Mouse (Mus musculus): ENCODE data around the gene Kcnj4.

Gene Kcnj4

DNA sequence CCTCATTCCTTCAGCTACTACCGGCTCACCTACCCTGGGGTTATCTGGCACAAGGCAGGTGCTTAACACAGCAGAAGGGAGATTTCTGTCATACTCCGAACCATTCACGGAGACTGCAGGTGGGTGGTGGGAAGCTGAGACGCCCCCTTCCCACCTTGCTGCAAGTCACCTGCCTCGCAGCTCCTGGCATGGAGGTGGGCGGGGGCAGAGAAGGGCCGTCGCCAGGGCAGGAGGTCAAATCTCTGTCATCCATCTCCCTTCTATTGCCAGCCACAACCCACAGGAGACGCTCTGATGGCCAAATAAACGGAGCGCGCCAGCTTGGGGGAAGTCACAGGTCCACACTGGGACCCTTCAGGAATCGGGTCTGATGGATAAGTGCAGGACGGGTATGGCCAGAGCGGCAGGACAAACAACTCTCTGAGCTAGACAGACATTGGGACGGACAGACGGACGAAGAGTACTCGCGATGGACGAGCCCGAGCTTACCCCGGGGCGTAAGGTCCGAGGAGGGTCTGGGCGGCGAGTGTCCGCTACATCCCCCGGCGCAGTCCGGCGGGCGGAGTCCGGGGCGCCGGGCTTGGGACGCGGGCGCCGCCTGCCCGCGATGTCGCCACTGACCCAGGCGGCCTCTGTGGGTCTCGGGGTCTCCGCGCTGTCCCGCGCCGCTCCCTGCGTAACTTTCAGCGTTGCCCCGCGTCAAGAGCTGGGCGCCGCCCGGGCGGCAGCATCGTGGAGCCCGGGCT, at the start of gene Kcnj4:
Gene Kcnj4, minus strand, starts transcription at position 535 of the 746 bp plus-strand sequence.
- DNase-seq (ENCODE audit: low spot score): no peak

DNA sequence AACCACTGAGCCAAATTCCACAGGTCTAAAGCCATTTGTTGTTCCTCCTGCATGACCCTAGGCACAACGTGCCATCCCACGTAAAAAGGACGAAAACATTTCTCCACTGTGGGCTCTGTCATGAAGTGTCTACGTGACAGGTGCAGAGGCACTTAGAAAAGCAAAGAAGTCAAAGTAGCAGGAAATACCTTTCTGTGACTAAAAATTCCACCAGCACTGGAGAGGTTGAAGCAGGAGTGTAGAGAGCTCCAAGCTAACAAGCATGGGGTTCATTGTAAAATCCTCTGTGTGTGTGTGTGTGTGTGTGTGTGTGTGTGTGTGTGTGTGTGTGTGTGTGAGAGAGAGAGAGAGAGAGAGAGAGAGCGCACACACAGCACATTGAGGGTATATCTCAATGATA, 47.5 kb upstream of the Kcnj4 start:
- DNase-seq (ENCODE audit: low spot score): no peak

DNA sequence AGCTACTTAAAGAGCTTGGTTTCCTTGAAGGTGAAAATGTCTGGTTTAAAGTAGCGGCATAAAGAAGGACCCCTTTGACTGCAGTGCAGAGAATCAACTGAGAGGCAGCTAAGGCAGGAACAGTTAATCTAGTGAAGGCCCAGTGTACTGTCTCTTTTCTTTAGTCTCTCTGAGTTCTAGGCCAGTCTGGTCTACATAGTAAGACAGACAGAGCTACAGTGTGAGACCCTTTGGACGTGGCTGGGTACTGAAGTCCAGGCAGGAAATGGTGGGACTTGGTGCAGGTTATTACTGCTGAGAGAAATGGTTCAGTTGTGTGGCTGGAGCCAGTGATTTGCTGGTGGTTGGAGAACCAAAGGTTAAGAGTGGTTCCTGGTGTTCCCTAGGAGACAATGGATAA, 43.2 kb upstream of the Kcnj4 start:
- DNase-seq (ENCODE audit: low spot score): no peak

DNA sequence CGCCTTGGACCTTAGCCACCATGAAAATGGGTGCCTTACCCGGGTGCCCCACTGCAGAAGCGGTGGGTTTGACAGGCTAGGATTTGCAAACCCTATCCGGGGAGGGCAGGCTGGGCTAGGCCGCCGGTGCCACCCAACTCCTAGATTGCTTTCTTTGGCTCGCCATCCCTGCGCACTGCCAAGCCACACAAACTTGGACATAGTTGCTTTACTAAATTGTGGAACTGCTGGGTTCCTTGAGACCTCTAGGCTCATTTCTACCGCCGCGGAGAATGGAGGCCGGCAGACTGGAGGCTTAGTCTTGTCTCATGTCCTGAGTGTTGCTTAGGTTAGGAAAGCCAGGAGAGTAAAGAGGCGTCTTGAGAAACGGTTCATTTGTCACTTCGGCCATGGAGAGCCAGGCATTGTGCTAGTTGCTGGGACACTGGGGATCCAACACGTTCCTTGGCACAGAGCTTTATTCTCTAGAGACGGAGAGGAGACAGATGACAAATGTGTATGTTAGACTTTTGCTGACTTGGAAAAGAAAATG, 42.3 kb upstream of the Kcnj4 start:
- no peak for DNase-seq (ENCODE audit: low spot score)

DNA sequence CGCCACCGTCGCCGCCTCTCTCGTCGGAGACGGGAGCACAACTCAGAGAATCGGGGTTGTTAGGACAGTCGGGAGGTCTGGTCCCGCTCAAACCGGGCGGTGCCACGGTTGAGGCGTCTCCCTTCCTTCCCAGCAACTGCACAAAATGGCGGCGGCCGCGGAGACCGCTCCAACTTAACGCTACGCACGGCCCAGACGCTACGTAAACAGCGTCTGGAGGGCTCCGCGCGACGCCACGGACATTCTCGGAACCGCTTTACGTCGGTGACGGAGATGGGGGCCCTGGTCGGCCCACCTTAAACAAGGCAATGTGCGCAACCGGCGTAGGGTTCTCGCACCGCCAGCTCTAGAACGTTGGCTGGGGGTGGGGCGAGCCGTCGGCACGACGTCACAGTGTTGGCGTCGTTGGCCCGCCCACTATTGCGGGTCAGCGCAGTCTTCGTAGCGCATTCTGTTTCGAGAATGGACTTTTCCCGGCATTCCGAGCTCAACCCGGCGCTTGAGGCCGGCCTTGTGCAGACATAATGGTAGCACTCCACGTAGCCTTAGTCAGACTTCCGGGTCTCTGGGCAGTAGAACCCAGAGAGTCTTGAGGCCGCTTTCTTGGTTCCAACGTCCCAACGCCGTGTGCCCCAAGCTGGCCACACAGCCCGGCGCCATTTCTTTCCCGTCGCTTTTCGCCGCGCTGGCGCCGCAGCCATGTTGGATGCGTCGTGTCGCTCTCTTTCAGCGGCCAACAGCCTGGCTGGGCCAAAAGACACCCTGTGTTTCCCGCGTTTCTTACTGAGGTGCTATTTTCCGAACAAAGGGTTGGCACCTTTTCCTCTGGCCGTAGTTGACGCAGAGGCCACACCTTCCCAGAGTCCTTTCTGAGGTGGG, 41.6 kb upstream of the Kcnj4 start, which contains the start of gene Ddx17:
Gene Ddx17, minus strand, starts transcription at position 332 of the 879 bp plus-strand sequence.
- peak; percentile 97 for DNase-seq (ENCODE audit: low spot score)

DNA sequence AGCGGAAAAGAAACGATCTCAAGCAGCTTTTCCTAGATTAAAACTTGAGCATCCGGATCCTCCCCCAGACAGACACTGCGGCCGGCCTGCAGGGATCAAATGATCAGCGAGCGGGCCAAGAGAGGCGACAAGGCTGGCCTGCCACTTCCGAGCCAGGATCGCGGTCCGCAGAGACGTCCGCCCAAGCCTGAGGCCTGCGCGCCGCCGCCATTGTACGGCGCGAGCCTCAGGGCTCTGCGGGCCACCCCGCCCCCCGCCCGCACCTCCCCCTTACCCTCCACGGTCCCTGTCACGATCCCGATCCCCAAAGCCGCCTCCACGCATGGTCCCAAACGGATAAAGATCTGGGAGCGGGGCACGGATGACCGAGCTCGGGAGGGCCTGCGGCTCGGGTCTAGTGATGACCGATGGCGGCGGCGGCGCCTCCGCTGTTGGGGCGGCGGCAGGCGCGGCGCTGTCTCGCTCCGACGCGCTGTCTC, 40.9 kb upstream of the Kcnj4 start:
- peak; percentile 81 for DNase-seq (ENCODE audit: low spot score)

DNA sequence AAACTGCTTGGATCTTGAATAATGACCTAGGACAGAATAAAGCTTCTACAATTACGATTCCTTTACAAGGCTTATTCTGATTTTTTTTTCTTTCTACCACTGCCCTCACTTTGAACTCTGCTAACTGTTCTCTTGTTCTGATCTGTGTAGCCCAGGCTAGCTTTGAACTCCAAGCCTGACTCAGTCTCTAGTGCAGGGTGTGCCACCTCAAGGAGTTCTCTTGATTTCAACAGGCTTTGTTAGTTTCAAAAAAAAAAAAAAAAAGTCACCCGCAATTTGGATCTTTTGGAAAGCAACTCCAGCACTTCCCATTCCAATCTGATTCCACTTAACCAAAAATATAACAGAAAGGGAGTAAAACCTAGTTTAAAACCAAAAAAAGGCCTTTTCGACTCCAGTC, 40.5 kb upstream of the Kcnj4 start:
- no peak for DNase-seq (ENCODE audit: low spot score)

DNA sequence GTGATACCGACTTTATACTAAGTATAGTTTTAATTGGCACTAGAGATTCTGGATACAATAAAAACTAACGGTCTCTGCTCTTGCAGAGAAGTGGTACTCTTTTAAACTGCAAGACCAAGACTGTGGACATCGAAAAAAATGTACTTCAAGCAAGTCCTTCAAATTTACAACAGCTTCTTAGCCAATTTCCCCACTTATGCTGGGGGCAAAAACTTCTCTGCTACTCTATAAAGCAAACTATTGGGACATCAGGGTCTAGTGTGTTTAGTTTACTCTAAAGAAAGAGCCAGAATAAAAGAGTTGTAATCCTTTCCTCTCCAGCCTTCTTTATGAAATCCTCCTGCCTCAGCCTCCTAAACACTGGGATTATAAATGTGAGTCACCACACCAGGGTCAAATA, 38.9 kb upstream of the Kcnj4 start:
- DNase-seq (ENCODE audit: low spot score): no peak

DNA sequence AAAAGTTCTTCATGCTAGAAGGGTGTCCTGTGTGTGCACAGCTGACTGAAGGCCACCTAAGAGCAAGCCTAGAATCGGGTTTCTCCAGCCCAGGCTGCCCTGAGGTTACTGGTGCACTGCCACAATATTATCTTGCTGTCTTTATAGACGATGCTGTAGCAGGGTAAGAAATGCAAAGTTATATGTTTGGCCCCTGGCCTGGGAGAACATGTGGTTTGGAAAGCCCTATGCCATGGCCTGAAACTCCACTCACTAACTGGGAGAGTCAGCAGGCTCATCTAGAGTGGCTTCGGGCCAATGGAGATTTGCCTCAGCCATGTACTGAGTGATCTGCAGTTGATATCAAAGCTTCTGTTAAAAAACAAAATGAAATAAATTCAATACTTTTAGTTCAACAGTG, 28.8 kb upstream of the Kcnj4 start:
- DNase-seq (ENCODE audit: low spot score): no peak

DNA sequence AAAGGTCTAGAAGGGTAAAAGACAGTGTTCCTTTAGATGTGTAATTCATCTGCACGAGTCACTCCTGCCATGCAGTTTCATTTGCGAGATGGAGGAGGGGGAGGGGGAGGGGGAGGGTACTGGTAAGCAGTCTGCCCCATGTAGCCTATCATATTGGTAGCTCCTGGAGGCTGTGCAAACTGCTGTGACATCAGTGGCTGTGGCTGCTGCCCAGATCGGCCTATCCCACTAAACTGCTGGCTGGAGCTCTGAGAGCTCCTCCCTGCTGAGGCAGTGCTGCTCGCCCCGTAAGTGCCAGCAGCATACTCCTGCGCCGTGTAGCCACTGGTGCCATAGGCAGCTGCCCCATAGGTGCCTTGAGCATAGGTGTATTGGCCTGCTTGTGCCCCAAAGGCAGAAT, 24.9 kb upstream of the Kcnj4 start:
- DNase-seq (ENCODE audit: low spot score): no peak

DNA sequence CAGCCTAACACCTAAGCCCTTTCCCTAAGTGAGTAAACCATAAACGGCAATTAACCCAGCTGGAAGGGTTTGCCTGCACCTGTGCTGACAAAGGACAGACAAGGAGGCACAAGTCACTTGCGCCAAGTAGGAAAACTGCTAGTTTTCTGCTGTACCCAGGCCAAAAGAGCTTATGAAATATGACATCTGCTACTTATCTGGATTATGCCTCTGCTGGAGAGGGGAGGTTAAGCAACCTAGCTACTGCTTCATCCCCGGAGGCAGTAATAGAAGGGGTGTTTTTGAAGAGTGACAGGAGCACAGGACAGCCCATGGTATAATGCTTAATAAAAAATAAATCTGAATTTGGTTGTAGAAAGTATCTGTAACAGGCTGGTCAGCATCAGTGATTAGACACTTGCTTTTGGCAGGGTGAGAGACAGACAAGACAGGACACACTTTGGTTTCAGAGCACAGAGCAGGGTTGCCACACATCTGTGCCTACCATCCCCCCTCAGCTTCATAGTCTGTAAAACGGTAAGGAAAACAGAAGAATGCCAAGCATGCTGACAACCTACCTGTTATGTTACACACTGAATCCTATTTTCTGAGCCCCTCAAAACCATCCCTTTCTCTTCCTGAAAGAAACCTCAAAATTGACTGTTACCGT, 23.1 kb upstream of the Kcnj4 start:
- no peak for DNase-seq (ENCODE audit: low spot score)

DNA sequence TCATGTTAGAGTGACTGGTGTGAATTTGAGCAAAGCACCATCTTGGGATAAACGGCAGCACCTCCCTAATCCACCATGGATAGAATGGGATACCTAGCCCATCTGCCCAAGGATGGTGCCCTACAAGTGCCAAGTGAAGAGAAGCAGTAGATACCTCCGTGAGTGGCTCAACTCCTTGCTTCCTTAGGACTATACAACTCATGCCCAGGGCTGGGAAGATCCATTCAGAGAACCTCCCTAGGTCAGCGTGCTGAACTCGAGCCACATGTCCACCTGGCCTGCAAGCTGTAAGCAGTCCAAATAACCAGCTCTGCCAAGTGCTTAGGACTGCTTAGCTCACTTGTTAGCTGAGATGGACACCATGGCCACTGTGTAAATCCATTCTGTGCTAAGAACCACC, 22.2 kb upstream of the Kcnj4 start:
- DNase-seq (ENCODE audit: low spot score): no peak

DNA sequence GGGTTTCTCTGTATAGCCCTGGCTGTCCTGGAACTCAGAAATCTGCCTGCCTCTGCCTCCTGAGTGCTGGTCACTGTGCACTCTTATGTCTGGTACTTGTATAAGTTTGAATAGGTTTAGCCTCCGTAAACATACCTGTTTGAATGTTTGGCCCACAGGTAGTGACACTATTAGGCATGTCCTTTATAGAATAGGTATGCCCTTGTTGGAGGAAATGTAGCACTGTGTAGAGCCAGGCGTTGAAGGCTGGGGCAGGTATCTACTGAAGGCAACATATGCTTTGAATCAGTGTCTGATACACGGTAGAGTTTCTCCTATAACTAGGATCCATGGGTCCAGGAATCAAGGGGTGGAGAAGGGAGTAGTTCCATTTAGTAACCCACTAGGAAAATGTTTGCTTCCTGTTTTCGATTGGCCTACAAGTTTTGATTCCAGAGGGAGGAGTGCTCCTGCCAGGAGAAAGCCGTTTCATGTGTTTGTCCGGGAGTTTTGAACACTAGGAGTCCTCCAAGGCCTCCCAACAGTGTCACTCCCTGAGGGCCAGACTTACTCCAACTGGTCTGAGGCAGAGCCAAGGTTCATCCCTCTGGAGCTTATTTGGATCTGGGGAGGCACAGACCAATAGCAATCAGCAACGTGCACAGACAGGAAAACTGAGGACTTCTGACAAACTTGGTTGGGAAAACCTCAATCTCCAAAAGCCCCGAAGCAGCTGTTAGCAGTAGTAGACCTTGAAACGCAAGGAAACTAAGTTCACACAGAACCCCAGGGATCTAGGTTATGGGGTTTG, 21.1 kb upstream of the Kcnj4 start:
- DNase-seq (ENCODE audit: low spot score): no peak

DNA sequence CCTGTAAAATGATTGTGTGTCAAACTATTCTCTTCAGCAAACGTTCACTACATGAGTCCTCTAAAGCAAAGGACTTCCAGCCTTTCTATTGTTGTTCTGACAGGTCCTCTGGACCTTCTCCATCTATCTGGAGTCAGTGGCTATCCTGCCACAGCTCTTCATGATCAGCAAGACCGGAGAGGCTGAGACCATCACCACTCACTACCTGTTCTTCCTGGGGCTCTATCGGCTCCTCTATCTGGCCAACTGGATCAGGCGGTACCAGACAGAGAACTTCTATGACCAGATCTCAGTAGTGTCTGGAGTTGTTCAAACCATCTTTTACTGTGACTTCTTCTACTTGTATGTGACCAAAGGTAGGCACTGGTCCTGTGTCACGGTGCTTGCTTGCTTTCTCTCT, 20.5 kb upstream of the Kcnj4 start:
- no peak for DNase-seq (ENCODE audit: low spot score)

DNA sequence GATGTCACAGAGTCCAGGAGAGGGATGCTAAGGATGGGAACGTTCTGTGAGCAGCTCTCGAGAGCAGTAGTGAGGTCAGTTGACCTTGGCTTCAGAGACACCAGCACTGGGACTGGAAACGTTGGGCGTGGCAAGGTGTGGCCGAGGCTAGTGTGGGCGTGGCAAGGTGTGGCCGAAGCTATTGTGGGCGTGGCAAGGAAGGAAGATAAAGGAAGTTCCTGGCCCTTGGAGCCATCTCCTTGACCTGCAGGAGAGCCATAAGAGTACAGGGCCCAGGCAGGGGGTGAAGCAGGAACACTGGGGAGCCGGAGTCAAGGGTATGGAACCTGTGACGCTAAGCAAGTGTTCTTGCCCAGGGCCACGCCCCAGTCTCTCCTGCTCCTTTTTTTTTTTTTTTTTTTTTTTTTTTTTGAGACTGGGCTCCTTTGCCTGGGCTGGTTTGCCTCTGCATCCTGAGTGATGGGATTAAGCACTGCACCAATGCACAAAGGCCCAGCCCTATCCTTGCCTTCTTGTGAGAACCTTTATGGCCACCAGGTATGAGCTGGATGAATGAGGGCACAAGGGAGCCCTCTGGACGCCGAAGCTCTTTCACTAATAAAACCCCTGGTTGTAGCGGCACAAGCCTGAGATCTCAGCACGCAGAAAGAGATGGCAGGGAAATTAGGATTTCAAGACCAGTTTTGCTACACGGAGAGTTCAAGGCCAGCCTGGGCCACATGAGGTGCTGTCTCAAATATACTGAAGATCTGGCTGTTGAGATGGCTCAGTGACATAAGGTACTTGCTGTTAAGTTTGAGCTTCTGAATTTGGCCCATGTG, 14.6 kb upstream of the Kcnj4 start:
- DNase-seq (ENCODE audit: low spot score): no peak

DNA sequence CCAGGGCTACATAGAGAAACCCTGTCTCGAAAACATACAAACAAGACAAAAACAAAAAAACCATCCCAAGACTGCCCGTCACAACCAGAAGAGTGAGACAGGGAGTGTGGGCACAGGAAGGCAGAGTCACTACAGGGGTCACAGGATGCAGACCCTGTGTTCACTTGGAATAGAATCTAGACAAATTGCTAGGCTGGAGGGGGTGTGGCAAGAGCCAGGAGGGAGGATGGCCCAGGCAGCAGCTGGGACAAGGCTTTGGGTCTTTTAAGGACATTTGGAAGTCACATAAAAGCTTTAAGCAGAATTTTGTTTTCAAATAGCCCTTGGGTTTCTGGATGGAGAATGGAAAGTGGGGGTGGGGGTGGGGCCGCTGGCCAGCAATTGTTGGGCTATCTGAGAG, 13.5 kb upstream of the Kcnj4 start:
- DNase-seq (ENCODE audit: low spot score): no peak

DNA sequence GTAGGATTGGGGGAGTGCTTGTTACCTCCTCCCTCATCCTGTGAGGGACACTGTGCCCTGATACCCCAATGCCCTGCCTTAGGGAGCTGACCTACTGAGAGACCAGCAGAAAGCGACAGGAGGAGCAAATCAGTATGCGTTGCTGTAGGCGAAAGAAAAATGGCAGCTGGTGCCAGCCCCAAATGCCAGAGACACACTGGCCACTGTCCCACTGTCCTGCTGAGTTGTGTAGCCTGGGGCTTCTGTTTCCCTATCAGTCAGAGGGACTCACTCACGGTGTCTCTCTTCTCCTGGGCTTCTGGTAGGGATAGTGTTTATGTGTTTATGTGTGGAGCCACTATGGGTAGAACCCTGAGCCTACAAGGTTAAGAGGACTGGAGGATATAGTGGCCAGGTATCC, 12.7 kb upstream of the Kcnj4 start:
- no peak for DNase-seq (ENCODE audit: low spot score)

DNA sequence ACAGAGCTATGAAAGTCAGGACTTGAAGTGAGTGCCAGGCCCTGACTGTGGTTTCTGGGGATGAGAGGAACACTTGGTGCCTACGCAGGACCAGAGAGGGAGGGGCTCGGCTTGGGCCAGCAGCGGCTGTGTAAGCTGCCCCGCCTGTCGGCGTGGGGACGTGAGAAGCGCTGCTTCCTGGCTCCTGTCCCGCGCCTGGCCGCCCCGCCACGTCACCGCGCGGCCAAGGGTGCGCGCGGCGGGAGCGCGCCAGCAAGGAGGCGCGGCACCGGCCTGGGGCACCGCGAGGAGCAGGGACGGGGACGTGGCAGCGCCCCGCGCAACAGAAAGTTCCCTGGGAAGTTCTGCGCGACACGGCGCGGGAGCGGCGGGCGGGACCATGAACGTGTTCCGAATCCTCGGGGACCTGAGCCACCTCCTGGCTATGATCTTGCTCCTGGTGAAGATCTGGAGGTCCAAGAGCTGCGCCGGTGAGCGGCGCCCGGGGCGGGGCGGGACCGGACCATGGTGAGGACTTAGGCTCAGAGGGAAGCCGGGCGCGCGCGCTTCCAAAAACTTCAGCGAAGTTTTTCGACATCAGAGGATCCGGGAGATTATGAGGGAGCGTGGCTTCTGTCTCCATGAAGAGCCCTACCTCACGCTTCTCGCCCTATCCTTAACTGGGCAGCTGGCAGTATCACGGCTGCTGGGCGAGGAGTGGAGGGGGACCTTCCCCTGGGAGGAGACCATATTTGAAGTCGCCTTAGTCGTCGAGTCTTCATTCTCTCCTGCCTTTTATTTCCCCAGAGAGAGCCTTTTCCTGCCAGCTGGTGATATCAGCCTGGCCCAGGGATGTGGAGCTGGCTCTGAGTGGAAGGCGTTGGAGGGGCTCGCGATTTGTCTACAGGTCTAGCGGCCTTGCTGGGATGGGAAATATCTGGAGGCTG, 11.4 kb upstream of the Kcnj4 start, which contains the start of gene Kdelr3:
Gene Kdelr3, plus strand, starts transcription at position 241 of the 926 bp plus-strand sequence.
- DNase-seq (ENCODE audit: low spot score): peak; percentile 69

DNA sequence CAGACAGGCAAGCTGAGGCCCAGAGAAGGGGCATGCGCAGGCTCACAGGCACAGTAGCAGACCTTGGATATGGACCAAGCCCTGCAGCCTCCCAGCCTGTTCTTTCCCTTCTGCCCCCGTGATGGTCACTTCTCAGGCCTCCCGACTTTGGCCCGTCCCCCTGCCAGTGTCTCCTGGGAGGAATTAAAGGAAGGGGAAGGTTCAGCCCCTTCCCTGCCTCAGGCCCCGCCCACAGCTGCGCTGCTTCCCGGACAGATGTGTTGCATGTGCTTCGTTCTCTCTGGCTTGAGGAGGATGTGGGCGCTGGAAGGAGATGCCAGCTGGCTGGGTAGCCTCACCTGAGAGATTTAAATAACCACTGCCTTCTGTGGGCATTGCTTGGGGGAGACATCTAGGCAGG, 8.9 kb upstream of the Kcnj4 start:
- DNase-seq (ENCODE audit: low spot score): peak; percentile 53
